Mouse (Mus musculus): ENCODE data around the gene Tmprss3.

Tmprss3 gene

GRCm38 (mm10) chr17:31195207-31195606 lies 3.6 kb downstream of the Tmprss3 start:
- no peak for DNase-seq (ENCODE audit: low spot score in 2 of 2)

DNA sequence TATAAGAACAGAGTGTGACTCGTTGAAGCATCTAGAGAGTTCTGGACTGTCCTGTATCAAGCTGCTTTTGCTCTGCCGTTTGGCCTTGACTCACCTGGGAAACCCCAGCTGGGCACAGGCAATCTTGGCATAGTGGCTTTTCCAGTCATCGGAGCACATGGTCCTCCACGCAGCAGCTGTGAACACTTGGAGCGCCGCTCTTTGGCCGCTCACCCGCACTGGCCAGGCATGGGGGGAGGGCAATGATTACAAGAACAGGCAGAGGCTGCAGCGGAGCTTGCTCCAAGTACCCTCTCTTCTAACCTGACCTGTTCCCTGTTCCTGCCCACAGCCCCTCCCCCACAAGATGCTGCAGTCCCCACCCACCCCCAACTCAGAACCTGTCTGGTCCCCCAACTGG lies 5.4 kb downstream of the Tmprss3 start:
- DNase-seq (ENCODE audit: low spot score in 2 of 2): no peak

DNA sequence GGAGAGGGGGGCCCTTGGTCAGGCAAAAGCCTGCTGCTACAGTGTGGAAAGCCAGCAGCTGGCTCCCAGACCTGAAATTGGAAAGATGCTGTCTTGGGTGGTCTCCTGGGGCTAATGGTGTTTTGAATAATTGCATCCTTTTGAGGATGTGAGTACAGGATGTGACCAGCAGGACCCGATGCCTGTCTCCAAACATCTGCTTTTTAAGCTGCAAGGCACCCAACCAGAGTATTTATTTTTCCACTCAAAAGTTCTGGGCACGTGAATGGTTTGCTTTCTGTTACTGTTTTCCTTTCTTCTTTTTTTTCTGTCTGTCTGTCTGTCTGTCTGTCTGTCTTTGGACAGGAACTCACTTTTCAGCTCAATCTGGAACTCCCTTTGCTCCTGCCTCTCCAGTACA lies 6.1 kb downstream of the Tmprss3 start:
- DNase-seq (ENCODE audit: low spot score in 2 of 2): no peak

DNA sequence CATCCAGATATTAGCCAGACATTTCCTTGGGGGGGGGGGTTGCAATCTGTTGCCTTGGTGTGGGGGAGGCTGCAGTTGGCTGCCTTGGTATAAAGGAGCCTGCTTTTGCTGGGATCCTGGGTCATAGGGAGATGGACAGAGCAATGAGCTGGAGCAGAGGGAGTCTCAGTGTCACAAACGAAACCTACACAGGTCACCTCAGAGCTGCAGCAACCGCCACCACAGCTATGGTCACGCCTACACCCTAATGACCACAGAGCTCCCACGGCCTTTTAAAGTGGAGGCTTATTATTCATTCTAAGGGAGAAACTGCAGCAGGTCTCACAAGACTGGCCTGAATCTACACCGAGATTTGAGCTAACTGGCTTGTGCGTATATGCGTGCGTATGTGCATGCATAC lies 7.0 kb downstream of the Tmprss3 start:
- DNase-seq (ENCODE audit: low spot score in 2 of 2): no peak

GRCm38 (mm10) chr17:31187370-31187769 lies 11.4 kb downstream of the Tmprss3 start:
- peak; percentile 60 to 66 for DNase-seq (ENCODE audit: low spot score in 2 of 2)

GRCm38 (mm10) chr17:31184269-31184990 lies 14.3 kb downstream of the Tmprss3 start:
- DNase-seq (ENCODE audit: low spot score in 2 of 2): peak; percentile 36 to 65

- peak; percentile 13 to 37 for DNase-seq (ENCODE audit: low spot score in 2 of 2)
These were observed 15.4 kb downstream of the Tmprss3 start for GRCm38 (mm10) chr17:31183180-31183974.

- DNase-seq (ENCODE audit: low spot score in 2 of 2): no peak
These were observed 17.3 kb downstream of the Tmprss3 start for GRCm38 (mm10) chr17:31181490-31181889.

GRCm38 (mm10) chr17:31176321-31176720 lies 22.5 kb downstream of the Tmprss3 start:
- DNase-seq (ENCODE audit: low spot score in 2 of 2): no peak

DNA sequence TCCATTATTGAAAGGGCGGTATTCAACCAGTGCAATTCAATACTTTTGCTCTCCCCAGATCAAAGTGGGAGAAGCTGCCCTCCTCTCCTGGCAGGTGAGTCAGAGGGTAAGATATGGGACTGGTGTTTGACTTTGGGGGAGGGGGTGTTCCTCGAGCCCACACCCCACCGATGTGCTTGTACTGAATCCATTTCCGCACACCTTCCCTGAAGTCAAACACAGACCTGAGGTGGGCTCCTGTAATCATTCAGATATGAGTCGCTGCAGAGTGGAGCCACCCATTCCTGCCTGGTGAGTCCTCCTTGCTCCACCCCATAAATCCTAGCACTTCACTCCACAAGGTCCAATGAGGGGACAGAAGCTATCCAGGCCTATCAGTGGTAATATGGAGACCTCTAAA lies 29.0 kb downstream of the Tmprss3 start:
- no peak for DNase-seq (ENCODE audit: low spot score in 2 of 2)

DNA sequence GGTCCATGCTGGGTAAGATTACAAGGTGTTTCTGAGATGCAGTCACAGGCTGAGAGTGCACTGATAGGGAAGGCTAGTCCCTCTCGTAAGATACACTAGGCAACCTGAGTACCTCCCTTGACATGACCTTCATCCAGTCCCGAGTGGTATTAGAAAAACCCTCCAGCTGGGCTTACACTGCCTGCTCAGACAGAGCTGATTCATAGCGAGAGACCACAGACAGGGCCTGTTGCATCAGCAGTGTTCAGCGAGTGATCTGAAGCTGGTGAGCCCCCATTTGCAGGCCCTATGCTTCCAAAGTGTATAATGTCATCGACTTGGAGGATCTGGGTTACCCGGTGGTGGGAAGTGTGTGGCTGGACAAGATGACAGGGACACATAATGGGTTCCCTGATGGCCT lies 33.6 kb downstream of the Tmprss3 start, which contains the start of gene Tff1:
Gene Tff1 (minus strand): TSS at position 151 of the 400 bp plus-strand sequence.
- no peak for DNase-seq (ENCODE audit: low spot score in 2 of 2)

DNA sequence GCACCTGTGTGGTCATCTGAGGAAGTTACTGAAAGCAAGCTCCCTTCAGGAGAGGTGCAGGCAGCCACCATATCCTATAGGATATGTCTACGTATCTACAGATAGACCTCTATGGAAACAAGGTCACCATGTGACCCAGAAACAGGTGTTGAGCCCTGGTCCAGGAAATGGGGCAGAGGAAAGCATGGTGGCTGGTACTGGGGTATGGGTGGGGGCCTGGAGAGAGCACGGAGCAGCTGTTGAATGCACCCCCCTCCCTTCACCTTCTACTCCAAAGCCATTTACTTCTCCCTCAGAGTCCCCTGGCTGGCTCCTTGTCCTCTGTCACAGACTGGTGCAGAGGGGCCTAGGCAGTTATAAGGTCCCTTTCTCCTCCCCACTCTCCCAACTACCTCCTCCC lies 35.0 kb downstream of the Tmprss3 start:
- no peak for DNase-seq (ENCODE audit: low spot score in 2 of 2)

DNA sequence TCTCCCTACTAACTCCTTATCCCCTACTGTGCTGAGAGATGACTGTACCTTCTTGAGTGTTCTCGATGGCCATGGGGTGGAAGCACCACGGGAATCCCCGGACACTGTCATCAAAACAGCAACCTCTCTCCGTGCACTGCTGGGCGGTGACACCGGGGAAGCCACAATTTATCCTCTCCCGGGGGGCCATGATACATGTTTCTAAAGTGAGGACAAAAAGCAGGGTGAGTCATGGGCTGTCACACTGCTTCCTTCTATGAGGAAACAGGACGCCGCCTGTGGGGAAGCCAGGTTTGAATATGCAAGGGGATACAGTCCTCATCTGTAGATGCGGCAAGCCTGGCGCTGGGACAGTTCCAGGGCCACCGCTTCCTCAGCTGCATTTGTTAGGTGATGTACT lies 36.2 kb downstream of the Tmprss3 start:
- DNase-seq (ENCODE audit: low spot score in 2 of 2): no peak

DNA sequence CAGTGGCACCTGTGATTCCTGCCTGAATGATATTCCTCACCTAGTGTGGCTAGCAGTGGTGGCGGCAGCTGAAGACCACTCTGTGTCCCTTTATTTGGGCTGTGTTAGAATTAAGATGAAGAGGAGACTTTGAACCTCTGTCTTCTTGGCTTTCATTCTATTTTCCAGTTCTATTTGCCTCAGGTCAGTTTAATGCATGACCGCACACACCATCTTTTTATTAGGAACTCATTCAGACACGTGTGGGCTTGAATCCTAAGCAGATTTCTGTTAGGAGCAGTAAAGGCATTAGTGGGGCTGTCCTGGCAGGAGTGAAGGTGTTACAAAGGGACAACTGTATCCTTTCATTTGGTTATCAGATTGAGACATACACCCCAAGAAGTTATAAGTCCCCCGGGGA lies 38.5 kb downstream of the Tmprss3 start:
- no peak for DNase-seq (ENCODE audit: low spot score in 2 of 2)

DNA sequence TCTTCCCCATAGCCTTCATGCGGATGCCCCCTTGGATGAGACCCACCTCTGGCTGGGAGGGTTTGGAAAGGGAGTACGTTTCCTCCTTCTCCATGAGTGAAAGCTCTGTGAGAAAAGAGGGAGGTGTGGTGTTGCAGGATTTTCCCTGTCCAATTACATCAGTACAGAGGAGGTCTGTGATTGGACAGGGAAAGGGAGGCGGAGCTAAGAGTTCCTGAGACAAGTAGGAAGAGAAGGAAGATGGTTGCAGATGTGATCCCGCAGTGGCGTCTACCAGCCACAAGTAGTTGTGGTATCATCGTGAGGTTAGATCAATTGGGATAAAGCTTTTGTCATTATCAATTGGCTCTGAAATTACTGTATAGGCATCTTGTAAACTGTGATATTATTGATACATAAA lies 40.9 kb downstream of the Tmprss3 start:
- no peak for DNase-seq (ENCODE audit: low spot score in 2 of 2)

- no peak for DNase-seq (ENCODE audit: low spot score in 2 of 2)
These were observed 45.0 kb downstream of the Tmprss3 start for GRCm38 (mm10) chr17:31153785-31154184.

DNA sequence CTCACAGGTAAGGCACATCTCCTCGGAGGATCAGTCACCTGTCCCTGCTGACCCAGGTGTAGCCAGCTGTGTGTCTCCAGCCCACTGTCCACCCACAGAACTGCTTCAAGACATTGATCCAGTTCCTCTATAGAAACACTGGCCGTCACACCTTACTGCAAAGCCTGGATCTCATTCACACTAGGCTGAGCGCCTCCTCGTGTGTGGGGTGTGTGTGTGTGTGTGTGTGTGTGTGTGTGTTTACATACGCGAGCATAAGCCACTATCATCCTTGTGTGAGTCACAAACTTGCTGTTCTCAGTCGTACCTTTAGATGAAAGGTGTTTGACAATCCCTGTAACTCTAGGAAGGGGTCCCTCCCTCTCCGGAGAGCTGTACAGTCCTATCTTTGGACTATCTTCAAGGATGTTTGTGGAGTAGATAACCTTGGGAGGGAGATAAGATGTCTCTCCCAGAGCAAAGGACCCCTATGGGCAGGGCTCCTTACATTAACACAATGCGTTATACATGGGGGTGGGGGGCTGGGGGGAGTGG lies 45.7 kb downstream of the Tmprss3 start:
- no peak for DNase-seq (ENCODE audit: low spot score in 2 of 2)

DNA sequence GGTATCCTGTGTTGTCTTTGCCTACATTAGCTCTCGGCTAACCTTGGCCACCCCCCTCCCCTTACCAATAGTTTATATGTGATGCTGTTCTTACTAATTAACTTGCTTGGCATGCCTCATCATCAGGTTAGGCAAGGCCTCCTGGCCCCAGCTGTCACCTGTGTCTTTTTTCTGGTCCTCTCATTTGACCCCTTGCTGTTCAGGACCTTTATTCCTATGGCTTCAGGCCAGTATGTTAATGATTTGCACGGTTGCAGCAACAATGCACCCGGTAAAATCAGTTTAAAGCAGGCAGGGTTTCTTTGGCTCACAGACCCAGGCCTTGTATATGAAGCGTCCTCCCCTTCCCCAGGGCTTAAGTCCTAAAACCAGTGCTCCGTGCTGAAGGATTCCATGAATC lies 46.3 kb downstream of the Tmprss3 start:
- DNase-seq (ENCODE audit: low spot score in 2 of 2): no peak

GRCm38 (mm10) chr17:31145998-31146397 lies 52.8 kb downstream of the Tmprss3 start:
- no peak for DNase-seq (ENCODE audit: low spot score in 2 of 2)

DNA sequence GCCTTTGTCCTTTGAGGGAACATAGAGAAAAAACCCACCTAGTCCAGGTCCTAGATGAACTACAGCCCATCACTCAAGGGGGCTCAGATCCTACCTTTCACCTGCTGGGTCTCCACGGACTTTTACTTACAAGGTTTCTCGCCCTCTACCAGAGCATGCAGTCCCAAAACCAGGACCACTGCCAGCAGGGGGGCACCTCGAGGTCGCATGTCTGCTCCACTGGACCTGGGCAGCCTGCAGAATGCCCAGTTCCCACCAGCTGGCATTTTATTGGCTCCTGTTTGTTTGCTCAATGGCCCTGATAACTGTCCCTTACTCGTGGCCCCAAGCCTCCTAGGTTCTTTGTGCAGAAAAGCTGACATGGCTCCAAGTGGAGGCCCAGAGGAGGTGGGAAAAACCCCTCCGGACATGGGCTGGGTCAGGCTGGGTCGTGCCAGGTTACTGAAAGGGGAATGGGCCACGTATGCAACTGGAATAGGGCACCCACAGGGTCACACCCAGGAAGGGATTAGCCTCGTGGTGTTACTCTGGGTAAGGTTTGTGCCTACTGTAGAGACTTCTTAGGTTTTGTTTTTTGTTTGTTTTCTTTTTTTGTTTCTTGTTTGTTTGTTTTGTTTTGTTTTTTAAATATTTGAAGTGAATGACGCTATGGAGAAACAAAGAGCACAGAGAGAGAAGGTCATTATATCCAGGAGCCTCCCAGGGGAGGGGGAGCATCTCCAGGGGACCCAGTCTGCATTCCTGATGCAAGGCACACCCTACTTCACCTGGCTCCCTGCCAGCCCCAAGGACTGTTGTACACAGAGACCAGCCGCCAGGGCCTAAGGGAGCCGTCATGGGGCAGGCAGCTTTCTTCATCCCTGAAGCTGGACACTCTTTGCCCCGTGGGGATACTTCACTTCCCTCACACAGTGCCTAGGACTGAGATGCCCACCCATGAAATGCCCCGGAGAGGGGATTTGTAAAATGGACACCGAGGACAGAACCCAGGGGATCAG lies 54.4 kb downstream of the Tmprss3 start, which contains the start of gene Tff2:
Gene Tff2 (minus strand): TSS at position 243 of the 998 bp plus-strand sequence.
- DNase-seq (ENCODE audit: low spot score in 2 of 2): no peak

- no peak for DNase-seq (ENCODE audit: low spot score in 2 of 2)
These were observed 56.7 kb downstream of the Tmprss3 start for GRCm38 (mm10) chr17:31142116-31142515.
